Mouse (Mus musculus) B cell, adult 67 days (primary cell): ENCODE data around the gene Dcx. TPM values are rescaled to one million over a fixed set of nuclear protein-coding genes. Genes with fewer than 3 reads are reported as not detected.

ENCODE experiments used
- total RNA-seq, 2 experiments: library from RNA; stranded (reverse); gene quantifications; 4 replicates each; pipeline ENCODE4 v1.2.4; 2023

Dcx gene
- not detected for total RNA-seq

GRCm38 (mm10) chrX:143932958-143933357 lies at the start of gene Dcx:
TSS of gene Dcx (minus strand) at chrX:143933311.

GRCm38 (mm10) chrX:143827212-143827611 lies 105.9 kb downstream of the Dcx start, which contains the start of gene Capn6:
TSS of gene Capn6 (minus strand) at chrX:143827414.

Other genes starting within 250 kb of the Dcx start
- not detected for gene Capn6, start 105.9 kb downstream of the Dcx start, total RNA-seq
- gene A730046J19Rik, start 220.4 kb upstream of the Dcx start, total RNA-seq: not detected